Mouse (Mus musculus): ENCODE data around the gene Gpr26.

Gpr26 gene

DNA sequence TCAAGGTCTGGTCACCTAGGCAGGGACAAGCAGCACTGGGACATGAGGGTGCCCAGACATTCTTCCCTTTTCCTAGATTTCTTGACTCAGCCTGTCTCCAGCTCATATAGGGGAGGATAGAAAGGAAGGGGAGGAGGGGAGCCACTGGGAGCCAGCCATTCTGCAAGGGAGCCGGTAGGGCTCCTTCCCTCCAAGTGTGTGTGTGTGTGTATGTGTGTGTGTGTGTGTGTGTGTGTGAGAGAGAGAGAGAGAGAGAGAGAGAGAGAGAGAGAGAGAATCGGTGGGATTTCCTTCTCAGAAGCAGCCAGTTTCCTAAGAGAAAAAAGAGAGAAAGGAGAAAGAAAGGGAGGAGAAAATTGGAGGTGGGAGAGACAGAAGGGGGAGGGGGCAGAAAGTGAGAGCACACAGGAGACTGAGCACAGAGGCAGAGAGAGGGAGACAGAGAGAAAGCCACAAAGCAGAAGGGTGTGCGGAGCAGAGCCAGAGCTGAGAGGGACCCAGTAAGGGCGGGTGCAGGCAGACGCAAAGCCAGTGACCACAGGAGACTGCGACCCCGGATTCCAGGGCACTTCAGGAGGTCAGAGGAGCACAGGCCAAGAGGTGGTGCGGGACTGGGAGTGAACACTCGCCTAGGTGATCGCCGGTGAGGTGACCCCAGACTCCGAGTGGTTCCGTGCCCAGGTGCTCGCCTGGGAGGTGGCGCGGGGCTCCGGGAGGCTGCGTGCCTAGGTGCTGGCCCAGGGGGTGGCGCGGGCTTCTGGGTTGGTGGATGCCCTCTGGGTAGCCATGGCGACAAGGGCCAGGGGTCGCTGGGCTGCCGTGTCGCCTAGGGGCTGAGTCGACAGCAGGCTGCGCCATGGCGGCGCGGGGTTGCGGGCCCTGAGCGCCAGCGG is at the start of gene Gpr26:
Gpr26 (plus strand) TSS at position 438 of the 893 bp plus-strand sequence.
- no peak for DNase-seq

DNA sequence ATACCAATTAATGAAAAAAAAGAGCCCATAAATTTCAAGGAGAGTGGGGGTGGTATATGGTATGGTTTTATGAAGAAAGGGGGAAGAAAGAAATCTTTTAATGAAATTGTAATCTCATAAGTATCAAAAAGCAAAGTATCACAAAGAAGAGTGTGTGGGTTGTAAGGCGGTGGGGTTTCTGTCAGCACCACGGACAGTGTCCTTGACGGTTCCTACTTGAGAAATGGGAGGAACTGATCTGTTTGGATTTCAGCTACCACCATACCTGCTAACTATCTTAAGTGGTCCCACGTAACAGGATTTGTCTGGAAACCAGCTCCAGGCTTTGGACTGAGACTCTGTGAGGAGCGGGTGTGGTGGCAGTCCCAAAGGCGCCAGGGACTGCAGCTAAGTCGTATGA is 48.9 kb upstream of the Gpr26 start:
- DNase-seq: no peak

DNA sequence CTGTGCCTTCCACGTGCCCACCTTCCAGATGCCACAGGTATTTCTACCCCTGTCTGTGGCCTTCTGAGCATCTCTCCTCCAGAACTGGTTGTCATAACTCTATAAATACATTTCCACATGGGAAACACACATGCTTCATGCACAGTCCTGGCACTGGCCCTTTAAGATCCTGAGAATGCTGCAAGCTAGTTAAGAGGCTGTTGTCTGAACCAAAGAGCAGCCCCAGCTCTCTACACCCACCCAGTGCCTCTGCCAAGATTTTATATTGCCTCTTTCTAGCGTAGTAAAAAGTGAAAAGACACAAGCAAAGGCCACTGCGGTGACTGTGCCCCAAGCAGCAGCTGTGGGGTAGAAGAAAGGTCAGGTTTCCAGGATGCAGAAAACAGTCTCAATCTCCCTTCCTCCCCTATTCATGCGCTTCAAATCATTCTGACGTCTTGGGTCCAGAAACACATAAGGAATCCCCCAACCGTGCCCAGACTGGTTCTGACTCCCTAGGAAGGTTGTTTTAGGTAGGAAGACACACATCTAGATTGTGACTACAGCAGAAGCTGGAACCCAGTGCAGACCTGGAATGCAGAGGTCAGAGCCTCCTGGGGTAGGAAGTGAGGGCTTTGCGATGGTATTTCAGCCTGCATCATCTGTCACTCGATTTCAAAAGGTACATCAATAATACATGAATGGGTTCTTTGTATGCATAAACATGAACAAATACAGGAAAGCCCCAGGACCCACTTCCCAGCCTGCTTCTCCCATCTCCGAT is 38.8 kb upstream of the Gpr26 start:
- DNase-seq: no peak

DNA sequence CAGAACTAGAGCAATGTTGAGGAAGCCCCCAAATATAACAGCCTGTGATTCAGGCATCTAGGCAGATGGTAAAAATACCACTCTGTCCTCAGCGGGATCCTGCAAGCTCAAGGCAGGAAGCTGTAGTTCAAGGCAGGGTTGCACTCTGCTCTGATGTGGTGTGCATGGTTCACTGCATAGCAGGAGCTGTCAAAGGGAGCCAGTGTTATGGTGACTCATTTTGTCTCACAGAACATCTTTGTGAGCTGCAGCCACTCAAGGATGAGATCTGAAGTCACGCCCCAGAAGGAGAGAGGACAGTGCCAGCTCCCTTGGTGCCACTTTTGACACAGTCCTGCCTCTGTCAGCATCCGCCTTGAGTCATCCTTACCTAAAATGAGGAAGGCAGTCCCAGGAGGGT is 28.6 kb upstream of the Gpr26 start:
- DNase-seq: no peak

DNA sequence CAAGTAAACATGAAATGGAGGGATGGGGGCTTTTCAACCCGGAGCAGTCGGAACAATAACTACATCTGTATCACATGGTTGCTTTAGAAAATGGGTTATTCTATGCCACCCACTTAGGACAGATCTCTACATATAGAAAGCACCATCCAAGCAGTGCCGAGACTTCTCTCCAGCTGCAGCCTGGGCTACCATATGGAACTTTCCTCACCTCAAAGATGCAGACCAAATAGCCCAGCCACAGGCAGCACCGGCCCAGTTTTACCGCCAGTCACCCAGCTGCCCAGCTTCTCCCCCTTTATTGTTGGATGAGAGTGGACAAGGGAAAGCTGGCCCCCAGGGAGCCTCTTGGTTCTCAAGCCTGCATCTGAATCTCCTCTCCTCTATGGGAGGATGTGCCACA is 15.1 kb upstream of the Gpr26 start:
- DNase-seq: no peak

DNA sequence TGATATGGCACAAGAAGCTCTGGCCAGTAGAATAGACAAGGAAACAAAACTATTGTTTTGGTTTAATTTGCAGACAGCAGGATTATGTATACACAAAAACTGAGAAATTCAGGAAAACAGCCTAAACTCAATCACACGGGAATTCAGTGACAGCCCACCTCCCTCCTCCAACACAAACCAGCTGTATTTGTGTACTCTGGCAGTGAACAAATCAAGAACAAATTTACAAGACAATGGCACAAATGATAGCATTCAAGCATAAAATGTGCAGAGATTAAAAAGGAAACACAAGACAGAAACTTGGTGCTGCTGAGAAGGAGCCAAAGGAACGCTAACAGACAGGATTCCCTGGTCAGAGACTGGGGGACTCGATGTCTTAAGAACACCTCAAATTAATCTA is 12.9 kb upstream of the Gpr26 start:
- no peak for DNase-seq

DNA sequence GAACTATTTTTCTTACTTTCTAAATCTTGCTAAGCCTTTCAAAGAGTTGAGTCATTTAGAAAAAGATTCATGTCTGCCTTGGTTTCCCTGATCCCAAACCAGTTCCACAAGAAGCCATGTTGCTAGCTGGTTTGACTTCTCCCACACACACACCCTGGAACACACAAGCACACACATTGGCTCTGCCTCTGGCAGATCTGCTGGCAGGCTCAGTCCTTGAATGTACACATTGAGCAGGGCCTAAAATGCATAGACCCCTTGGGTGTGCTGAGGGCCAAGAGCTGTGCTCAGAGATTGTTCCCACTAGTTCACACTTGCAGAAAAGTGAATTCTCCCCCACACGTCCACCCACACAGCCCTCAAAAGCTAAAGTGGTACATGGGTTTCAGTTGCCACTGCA is 7.6 kb upstream of the Gpr26 start:
- DNase-seq: no peak

DNA sequence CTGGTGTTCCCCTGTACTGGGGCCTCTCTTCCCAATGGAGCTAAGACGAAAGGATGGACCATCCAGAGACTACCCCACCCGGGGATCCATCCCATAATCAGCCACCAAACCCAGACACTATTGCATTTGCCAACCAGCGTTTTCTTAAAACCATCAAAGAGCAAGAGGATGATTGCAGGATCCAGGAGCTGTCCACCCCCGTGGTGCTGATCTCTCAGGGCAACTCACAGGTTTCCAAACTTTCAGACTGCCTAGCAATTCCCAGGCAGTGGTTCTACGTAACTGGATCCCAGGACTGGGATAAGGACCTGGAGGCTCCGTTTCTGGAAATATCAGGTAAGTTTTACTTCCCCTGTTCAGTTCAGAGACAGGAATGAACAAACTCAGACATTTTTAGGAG is 5.7 kb upstream of the Gpr26 start:
- DNase-seq: no peak

DNA sequence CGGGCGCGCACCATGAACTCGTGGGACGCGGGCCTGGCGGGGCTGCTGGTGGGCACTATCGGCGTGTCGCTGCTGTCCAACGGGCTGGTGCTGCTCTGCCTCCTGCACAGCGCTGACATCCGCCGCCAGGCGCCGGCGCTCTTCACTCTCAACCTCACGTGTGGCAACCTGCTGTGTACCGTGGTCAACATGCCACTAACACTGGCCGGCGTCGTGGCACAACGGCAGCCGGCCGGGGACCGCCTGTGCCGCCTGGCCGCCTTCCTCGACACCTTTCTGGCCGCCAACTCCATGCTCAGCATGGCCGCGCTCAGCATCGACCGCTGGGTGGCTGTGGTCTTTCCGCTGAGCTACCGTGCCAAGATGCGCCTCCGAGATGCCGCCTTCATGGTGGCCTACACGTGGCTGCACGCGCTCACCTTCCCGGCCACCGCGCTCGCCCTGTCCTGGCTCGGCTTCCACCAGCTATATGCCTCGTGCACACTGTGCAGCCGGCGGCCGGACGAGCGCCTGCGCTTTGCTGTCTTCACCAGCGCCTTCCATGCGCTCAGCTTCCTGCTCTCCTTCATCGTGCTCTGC is 745 bp downstream of the Gpr26 start:
- no peak for DNase-seq

DNA sequence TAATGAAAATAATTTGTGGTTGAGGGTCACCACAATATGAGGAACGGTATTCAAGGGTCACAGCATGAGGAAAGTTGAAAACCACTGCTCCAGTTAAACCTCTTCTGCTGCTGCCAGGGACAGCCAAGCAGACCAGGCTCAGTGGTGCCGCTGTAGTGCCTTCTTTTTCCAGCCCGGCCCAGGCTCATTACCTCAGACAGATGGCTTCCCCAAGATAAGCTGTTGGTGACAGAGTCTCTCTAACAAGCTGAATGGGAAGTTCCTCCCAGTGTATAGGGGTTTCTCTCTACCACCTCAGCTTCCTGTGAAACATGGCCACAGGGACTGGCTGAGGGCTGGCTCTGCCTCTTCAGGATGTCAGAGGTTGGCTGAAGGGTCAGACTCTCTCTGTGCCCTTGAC is 4.0 kb downstream of the Gpr26 start:
- no peak for DNase-seq

DNA sequence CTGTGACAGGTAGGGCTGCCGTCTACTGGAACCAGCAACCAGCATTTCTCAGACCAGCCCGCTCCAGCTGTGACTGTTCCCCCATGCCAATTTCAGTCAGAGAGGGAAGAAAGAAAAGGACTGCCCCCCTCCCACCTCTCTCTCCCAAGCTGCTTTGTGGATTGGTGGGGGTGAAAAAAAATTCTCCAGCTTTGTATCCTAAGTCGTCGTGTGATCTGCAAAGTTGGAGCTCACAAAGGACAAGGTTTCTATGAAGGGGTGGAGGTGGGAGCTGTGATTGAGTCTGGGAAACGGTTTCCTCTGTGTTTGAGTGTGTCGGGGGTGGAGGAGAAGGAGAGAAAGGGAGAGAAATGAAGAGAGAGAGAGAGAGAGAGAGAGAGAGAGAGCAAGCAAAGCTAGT is 9.6 kb downstream of the Gpr26 start:
- no peak for DNase-seq

DNA sequence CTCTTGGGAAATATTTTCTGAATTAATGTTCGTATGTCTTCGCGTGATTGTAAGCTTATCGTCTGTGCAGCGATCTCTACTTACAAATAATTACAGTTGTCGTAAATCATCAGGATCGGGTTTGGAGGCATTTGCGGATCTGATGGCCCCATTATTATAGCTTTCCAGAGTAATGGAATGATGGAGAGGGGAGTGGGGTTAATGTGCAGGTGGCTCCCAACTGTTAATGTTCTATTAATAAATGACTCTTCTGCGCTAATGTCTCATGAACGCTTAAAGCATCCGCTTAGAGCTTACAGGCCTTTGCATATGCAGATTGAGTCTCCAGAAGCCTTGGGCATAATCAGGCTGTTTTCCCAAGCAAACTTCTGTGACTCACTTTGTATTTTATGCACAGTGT is 12.3 kb downstream of the Gpr26 start:
- no peak for DNase-seq

DNA sequence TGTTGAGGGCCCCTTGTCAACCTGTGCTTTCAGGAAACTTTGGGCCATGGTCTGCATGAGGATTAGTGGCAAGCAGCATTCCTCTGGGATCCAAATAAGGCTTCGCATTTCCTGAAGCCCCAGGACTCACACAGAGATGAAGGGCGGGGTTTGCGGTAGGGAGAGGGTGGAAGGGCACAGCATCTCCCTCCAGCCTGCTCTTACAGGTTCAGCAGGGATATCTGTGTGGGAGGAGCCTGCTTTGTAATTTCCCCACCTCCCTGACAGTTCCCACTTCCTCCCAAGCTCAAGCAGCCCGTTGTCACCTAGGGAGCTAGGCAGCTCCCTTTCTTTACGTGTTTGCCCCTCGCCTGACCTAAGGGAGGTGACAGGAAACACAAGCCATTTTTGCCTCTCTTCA is 22.8 kb downstream of the Gpr26 start:
- no peak for DNase-seq

DNA sequence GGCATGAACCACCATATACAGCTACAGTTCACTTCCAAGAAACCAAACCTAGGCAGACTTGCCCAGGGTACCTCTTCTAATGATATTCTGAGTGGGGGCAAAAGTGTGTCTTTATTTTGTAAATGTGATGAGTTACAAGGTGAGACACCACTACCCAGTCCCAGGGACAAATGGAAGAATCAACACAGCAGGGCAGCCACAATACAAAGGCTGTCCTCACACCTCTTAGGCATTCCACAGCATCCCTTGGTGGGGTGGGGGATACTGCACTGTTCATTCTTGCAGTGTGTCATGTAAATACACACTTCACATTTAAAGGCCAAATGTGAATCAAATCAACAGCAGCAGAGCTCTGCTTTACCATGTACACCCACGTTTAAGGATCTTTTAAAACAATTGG is 26.0 kb downstream of the Gpr26 start:
- DNase-seq: no peak

DNA sequence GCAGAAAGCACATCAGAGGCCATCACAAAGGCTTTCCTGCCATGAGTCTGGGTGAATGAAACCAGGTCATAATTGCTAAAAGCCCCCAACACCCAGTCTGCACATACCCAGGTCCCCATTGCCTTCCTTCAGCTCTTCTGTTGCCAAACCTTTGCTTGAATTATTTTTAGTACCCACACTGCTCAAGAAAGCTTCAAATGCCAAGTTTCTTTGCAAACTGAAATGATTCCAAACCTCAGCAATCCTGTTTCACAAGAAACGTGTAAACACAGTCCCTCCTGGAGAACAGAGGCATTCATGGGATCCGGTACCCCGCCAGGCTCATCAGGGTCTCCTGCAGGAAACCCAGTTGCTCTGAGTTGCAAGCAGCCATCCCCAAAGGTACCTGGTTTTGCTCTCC is 26.6 kb downstream of the Gpr26 start:
- no peak for DNase-seq

DNA sequence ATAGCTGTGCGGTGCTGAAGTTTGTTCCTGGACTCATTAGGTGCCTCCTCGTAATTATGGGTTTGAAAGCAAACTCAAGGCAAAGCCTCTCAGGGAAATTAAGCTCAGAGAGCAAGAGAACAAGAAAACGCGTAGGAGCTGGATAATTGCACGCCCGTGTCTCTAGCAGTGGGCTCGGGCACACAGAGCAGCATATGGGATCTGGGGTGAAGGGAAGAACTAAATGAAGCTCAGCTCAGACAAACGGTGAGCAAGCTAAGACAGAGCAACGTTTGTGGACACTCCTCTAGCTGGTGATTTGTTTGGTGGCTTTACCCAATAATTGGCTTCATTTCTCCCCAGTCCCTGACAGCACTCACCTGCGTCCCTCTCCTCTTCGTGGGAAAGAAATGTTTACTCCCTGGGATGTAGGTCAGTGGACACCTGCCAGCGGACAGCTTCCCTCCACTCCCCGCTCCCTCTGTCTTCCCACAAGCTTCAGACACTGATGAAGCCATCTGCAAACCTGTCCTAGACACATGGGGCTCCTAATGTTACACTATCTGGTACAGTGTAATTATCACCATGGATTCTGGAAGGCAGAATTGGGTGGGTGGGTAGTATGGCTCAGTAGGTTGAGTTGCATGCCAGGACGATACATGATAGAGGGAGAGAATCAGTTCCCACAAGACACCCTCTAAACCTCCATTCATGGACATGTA is 39.9 kb downstream of the Gpr26 start:
- DNase-seq: no peak

DNA sequence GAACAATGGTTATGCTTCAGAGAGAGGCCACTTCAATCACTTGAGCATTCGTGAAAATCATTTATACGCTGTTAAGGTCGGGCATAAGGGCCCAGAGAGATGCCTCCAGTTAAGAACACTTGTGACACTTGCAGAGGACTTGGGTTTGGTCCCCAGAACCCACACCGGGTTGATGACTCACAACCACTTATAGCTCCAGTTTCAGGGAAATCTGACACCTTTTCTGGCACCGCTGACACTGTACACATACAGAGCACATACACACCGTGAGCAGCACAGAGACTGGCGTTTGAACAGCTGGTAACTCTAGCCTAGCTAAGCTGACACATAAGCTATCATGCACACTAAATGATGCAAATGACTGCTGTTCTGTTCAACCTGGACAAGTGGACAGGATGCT is 42.7 kb downstream of the Gpr26 start:
- no peak for DNase-seq

DNA sequence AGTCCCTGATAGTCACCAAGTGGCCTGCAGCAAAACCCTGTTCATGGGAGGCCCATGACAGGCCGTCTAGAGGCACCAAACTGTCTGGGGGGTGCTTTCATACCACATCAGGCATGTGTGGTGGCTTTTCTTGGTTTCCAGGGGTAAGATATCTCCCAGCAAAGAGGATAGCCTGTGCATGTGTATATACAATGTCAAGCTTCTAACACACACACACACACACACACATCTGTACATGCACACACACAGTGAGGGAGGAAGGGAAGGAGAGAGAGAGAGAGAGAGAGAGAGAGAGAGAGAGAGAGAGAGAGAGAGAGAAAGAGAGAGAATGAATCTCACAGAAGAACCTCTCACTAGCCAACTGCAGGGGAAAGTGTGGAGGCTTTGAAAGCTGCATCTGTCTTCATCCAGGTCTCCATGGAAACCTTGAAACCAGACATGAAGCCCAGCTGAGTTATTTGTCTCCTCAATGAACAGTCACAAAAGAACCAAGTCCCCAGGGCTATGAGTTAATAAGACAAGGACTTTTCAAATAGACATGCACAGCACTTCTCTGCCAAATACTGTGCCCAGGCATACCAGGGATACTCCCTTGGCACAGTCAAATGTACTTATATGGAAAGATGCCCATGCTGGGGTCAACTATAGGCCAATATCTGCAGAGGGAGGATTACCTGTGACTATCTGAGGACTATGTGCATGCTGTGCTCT is 46.9 kb downstream of the Gpr26 start:
- DNase-seq: no peak

DNA sequence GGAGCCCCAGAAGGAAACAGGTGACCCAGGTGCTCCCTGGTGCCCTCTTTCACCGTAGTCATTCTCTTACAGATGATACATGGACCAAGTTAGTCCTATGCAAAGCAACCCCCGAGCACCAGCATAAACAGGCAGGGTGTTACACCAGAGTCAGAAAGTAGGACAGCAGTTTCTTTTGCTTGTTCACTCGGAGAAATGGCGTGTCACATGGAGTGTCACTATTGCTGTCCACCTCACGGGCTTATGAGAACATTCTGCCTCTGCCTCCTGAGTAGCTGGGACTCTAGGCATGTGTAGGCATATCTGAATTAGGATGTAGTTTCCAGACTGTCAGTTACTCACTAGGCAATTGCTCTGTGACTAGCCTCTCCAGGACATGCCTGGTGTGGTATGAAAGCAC is 47.7 kb downstream of the Gpr26 start:
- no peak for DNase-seq

DNA sequence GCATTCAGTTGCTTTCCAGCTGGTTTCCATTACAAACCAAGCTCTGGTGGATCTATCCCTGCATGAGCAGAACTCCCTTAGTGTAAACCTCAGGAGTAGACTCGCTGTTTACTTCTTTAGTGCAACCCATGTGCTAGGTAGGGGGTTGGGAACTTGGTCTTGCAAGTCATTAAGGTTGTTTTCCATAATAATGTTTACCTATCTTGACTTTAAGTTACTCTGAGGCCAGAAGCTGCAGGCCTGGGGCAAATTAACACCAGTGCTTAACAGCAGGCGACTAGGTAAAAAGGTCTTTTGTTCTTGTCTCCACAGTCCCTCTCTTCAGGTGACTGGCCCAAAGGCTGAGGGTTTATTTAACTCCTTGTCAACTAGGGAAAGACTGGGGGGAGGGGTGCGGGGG is 48.9 kb downstream of the Gpr26 start:
- DNase-seq: no peak

DNA sequence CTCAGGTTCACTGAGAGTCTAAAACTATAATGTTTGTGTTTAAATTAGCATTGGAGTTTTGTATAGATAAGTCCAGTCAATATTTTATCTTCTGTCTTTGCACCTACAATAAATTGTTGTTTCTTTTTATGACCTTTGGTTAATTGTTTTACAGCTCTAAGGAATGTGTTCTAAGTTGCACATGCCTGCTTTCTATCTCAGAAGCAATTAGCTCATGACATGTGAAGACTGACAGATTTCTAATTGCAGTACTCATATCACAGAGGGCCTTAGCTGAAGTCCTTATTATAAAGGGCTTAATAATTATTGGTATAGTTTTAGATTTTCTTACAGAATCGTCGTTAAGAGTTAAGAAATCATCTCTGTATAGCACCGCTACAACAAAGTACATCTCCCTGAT is 49.7 kb downstream of the Gpr26 start:
- DNase-seq: no peak

DNA sequence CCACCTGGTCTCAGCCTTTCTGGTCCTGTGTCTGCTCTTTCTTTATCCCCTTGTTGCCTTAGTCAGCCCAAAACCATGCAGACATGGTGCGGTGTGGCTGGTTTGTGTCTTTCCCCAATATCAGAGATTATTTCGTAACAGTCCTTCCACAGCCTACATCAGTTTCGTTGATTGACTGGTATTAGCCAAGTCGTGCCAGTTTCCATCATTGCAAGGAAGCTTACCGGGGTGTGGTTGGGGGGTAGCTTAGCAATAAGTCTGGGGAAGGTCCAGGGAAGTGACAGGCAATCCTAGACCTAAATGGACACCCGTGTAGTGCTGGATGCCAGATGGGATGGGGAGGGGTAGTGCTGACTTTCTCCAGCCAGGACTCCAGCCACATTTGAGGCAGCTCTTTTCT is 59.3 kb downstream of the Gpr26 start:
- no peak for DNase-seq

DNA sequence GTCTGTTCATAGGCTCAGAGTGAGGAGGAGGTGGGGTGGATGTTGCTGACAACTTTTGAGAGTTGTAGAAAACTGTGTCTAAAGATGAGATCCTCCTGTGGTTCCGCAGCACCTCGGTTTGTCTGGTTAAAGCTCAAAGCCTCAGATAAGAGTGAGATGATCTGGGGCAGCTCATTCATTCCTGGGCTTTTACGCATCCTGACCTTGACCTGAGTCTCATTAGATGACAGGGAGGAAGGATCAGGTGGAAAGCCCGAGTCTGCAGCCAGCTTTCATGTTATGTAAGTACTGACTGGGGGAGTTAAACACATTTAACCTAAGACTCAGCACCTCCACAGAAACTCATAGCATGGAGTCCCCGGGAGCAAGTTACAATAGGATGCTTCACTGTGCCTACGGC is 60.4 kb downstream of the Gpr26 start:
- DNase-seq: no peak
